Mouse (Mus musculus) thymus, adult 2 months (tissue): ENCODE measurements around the gene Adtrp.

Experiments used
- CTCF ChIP-seq: fragments of 200-500 bp; IDR thresholded peaks from 2 replicates; pipeline ENCODE4 v1.5.1; 2012; ENCODE audit warnings: mild to moderate bottlenecking, control low read depth, low read length, moderate library complexity, borderline replicate concordance; ENCODE audit not compliant: control insufficient read depth, poor library complexity, insufficient read depth; ENCODE audit errors: extremely low read depth
- POLR2A ChIP-seq: fragments of 200-500 bp; IDR thresholded peaks from 2 replicates; pipeline ENCODE4 v1.6.1; 2012; ENCODE audit warnings: mild to moderate bottlenecking, low read length, control low read depth, moderate library complexity; ENCODE audit not compliant: control insufficient read depth, poor library complexity, insufficient read depth; ENCODE audit errors: extremely low read depth

DNA sequence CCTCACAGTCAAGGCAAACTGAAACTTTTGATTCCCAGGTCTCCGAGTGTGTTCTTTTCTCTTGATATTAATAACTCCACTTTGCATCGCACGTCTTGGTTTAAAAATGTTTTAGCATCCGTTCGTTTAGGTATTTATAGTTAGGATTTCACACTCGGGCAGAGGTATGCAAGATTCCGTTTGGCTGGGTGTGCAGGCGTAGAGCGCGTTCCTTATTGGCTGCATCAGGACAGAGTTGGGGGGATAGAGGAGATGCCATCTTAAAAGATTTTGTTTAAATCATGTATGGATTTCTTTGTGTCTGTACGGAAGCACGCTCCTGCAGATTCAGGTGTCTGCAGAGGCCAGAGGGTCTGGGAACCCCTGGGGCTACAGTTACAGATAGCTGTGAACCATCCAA lies 44.5 kb upstream of the Adtrp start:
- TF ChIP-seq CTCF (no peak), POLR2A (no peak)
